Mouse (Mus musculus) WW6 (cell line): ENCODE data around the gene Sirt5.
A peak's percentile ranks its signal among the peaks of the same experiment; 100 is the strongest.

ENCODE experiments used
- DNase-seq: peaks from one replicate; pipeline ENCODE4 v3.0.0-alpha.2; 2013; ENCODE audit warnings: low read depth, low spot score

Gene Sirt5

GRCm38 (mm10) chr13:43374205-43374604 lies 8.9 kb downstream of the Sirt5 start:
- no peak for DNase-seq

DNA sequence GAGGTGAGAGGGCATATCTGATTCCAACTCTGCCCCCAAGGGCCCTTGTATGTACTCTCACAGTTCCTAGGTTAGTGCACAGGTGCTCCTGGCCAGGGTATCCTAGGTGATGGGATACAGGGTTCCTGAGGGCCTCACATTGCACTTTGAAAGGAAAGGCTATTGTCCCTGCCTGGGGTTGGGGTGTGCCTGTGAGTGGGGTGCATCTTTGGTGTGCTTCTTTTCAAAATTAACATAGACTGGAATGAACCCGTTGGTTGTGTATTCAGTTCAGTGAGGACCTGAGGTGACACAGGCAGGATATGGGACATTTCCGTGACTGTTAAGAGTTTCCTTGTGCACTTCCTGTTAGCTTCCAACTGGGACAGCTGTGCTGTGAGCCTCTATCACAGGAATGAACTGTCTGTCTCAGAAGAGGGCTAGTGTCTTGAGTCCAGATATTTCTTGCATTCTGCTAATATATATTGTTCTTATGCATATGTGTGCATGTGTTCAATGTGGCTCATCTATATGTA lies 9.7 kb downstream of the Sirt5 start:
- DNase-seq: no peak

- no peak for DNase-seq
Measured at GRCm38 (mm10) chr13:43379989-43380388, 14.7 kb downstream of the Sirt5 start.

- DNase-seq: no peak
Measured at GRCm38 (mm10) chr13:43385321-43385720, 20.0 kb downstream of the Sirt5 start.

GRCm38 (mm10) chr13:43397700-43398296 lies 32.5 kb downstream of the Sirt5 start:
- DNase-seq: no peak

DNA sequence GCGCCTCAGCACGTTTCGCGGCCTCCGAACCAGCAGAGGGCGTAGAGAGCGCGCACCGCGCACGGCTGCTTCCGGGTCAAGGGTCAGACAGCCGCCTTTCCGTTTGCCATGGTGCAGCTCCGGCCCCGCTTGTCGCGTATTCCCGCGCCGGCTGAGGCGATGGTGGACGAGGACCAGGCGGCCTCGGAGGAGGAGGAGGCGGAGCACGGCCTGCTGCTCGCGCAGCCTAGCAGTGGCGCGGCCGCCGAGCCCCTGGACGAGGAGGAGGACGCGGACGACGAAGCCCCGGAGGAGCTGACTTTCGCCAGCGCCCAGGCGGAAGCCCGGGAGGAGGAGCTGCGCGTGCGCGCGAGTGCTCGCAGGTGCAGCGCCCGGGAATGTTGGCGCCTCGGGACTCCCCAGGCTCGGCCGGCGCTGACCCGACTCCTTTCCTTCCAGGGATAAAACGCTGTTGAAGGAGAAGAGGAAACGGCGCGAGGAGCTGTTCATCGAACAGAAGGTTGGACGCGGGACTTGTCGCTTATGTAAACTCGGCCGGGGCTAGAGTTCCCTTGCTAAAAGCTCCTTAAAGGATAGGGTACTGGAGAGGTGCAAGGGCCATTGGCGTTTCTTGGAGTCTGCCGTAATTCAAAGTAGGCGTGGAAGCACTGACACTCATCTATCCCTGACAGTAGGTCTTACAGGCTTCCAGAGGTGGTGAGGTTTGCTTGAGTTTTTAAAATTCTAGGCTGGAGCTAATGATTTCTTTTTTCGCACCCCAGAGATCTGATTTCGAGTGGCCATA lies 33.2 kb downstream of the Sirt5 start, which contains the start of gene Nol7:
Gene Nol7, plus strand, starts transcription at position 94 of the 784 bp plus-strand sequence.
- DNase-seq: peak; percentile 81

DNA sequence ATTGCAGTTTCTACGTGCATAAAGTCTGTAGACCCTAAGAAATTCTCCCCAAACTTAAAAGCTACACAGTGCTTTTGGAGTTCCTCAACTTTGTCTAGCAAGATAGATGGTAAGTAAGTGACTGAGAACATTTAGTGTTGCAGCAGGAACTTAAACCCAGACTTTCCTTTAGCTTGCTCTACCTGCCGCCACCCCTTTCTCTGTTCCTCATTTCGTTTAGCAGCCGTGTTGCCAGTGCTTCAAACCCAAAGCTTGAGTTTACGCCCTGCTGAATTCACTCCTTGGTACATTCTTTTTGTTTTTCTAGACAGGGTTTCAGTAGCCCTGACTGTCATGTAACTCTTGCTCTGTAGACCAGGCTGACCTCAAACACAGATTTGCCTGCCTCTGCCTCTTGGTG lies 34.3 kb downstream of the Sirt5 start:
- no peak for DNase-seq

DNA sequence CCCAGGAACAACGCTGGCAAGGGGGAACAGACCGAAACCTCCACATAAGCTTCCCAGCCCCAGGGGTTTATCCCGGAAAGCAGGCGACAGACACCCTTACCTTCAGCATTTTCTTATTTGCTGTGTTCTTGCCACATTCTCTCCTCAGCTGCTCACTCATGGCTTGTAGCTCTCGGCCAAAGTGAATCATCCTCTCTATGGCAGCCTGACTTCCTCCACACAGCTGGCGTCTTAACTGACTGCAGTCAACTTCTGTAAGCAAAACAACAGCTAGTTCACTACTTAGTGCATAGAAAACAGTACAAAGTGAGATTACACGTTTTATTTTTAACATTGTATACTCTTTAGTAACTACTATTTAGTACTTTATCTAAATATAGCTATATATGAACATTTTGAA lies 47.0 kb downstream of the Sirt5 start:
- no peak for DNase-seq

GRCm38 (mm10) chr13:43413611-43414010 lies 48.3 kb downstream of the Sirt5 start:
- no peak for DNase-seq

DNA sequence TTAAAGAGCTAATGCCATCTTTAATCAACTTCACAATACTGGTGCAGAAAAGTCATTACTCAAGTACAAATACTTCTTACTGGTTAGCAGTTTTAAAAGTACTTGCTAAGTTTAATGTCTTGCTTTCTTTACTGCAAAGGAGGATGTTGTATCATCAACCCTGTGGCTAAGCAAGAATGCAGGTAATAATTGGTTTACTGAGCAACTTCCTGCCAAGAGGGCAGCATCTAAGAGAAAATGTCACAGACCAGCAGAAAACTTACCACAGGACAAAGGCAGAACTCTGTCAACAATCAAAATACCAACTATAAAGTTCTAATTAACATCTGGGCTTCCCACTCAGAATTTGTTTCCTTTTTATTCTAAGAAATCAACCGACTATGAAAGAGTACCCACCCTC lies 50.0 kb downstream of the Sirt5 start:
- no peak for DNase-seq

- DNase-seq: no peak
Measured at GRCm38 (mm10) chr13:43428436-43428835, 63.1 kb downstream of the Sirt5 start.

DNA sequence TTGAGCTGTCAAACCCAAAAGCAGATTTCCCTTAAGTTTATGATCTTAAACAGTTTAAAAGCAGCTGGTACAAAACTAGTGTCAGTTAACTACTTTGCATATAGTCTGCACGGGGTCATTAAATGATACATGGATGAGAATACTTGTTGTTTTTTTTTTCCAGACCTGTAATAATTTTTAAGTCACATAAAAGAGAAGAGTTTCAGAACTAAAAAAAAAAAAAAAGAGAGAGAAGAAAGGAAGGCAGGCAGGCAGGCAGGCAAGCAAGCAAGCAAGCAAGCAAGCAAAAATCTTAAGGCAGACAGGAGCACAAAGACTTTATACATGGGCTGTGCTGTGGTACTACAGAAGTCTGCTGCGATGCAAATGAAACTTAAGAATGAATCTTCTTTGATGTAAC lies 68.1 kb downstream of the Sirt5 start:
- no peak for DNase-seq

DNA sequence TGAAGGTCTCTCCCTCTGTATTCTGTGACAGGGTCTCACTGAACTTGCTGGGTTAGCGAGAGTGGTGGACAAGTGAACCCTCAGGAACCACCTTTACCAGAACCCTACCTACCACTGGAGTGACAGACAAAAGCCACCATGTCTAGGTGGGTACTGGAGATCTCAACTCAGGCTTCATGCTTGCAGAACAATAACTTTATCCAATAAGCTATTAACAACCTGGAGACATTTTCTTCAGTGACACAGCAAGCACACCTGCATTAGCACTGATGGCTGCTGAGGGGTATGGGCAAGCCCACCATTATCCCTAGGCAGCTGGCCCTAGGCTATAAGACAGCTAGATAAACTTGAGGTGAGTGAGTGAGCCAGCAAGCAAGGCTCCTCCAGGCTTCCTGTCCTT lies 75.1 kb downstream of the Sirt5 start:
- DNase-seq: no peak

DNA sequence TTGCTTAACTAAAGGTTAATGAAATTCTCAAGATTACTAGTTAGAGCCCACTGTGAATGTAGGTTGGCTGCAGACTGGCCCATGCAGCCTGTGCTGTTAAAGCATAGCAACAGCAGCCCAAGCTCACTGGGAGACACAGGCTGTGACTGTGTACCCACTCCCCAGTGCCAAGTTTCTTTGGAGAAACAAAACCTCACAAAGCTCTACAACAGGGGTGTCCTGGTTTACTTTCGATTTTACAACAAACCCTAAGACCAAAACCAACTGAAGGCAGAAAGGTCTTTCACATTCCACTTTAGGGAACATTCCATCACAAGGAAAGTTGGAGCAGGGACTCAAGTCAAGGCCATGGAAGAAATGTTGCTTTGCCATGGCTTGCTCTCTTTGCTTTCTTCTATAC lies 77.3 kb downstream of the Sirt5 start:
- DNase-seq: no peak

- no peak for DNase-seq
Measured at GRCm38 (mm10) chr13:43443706-43444105, 78.4 kb downstream of the Sirt5 start.

- DNase-seq: no peak
Measured at GRCm38 (mm10) chr13:43444717-43445116, 79.4 kb downstream of the Sirt5 start.
